In the genomic region with DNA sequence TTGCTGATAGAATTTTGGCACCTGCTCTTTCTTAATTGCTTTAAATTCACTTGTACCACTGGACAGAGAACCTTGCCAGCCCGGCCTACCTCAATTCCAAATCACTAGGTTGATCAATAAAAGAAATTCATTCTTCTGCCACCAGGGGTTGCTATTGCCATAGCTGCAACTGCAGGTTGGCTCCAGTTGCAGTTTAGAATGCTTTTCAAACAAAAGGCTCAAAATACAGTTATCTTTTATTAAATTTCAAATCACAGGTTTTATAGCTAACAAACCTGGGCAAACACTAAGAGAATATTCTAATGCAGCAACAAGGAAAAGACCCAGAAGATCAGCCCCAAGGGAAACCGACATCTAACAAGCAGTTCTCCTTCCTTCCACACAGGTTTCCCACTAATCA, we compare ENCODE assay signal across 9 mouse cellular contexts. TPM values are rescaled to one million over a fixed set of nuclear protein-coding genes. Genes with fewer than 3 reads are reported as not detected.
DNase-seq lines count a peak whose midpoint lies in the region; ATAC-seq and TF ChIP-seq lines count a peak whose summit lies in the region.
"Had no signal": no experiment of that assay in that cellular context is flagged by ENCODE, and none has a peak within 500 bp of the region (broad histone marks: within the 10 kb centered on the region; RNA-seq: fewer than 3 reads in every experiment).

No protein-coding gene starts in this region.

- WGBS in embryonic facial prominence, embryonic 10.5 days, result 57% methylated on average over 2 of the region's 2 CpGs
- WGBS in lung, embryonic 14.5 days, result 35% methylated on average over 2 of the region's 2 CpGs

- no peak overlapping the region for H3K27ac ChIP-seq in layer of hippocampus, adult 2 months
- H3K27ac ChIP-seq in MEL (ENCODE audit: control insufficient read depth, low read depth, low read length), result no peak overlapping the region
- H3K27ac ChIP-seq in embryonic facial prominence, embryonic 10.5 days (replicated peaks), result no peak overlapping the region
- H3K27ac ChIP-seq in lung, embryonic 14.5 days (ENCODE audit: low read depth), result no peak overlapping the region; the same call in 1 of the 2 replicates
- H3K27ac ChIP-seq: neural tube, embryonic 13.5 days had no signal

- H3K36me3 ChIP-seq in MEL (ENCODE audit: control insufficient read depth in 1 of 2, insufficient read depth in 2 of 2, low read length in 2 of 2), result peaks cover 2 to 14% of the 10 kb centered on the region in 2 experiments
- 0 out of 2 replicates have a peak, but pooled peaks cover 2% of the 10 kb centered on the region for H3K36me3 ChIP-seq in embryonic facial prominence, embryonic 10.5 days (replicated peaks)
- 0 out of 2 replicates have a peak, but pooled peaks cover 4% of the 10 kb centered on the region for H3K36me3 ChIP-seq in lung, embryonic 14.5 days (ENCODE audit: insufficient read depth)
- H3K36me3 ChIP-seq: neural tube, embryonic 13.5 days had no signal

- TF ChIP-seq EP300 in MEL (IDR thresholded peaks at IDR 0.05; ENCODE audit: low read depth in 1 of 2, low read length in 2 of 2), result no peak

- H3K79me2 ChIP-seq in MEL (ENCODE audit: control insufficient read depth, insufficient read depth, low read length, poor library complexity), result peaks cover 22% of the 10 kb centered on the region

- peak; percentile 92 for TF ChIP-seq CTCF in layer of hippocampus, adult 2 months (conservative IDR thresholded peaks at IDR 0.05)
- peak; percentile 76 to 97 (median 79) for TF ChIP-seq CTCF in MEL (IDR thresholded peaks at IDR 0.05 in 2 of 3, conservative IDR thresholded peaks at IDR 0.05 in 1 of 3; ENCODE audit: control insufficient read depth in 1 of 3, insufficient read depth in 1 of 3, low read depth in 2 of 3, low read length in 3 of 3, poor library complexity in 1 of 3, severe bottlenecking in 1 of 3)
- TF ChIP-seq CTCF in lung, embryonic 14.5 days (IDR thresholded peaks at IDR 0.05; ENCODE audit: low read depth), result peak; percentile 78

- DNase-seq in adrenal gland, adult 2 months, result peak; percentile 50
- no peak for DNase-seq in adrenal gland, adult 18-20 months (ENCODE audit: low spot score in 2 of 2)
- peak in 1 of 2 experiments; percentile 62 for DNase-seq in layer of hippocampus, adult 2 months (ENCODE audit: low spot score in 2 of 2)
- DNase-seq in layer of hippocampus, postnatal 36 days, result no peak
- DNase-seq in MEL (ENCODE audit: low read depth, low spot score), result peak; percentile 88
- DNase-seq in embryonic facial prominence, embryonic 10.5 days (ENCODE audit: low spot score), result peak; percentile 14
- peak; percentile 89 for DNase-seq in lung, embryonic 14.5 days

- peak; percentile 100 for TF ChIP-seq RAD21 in MEL (IDR thresholded peaks at IDR 0.05; ENCODE audit: low read depth, low read length)

- no peaks in the 10 kb centered on the region for H3K27me3 ChIP-seq in MEL (ENCODE audit: control insufficient read depth in 1 of 2, insufficient read depth in 2 of 2, low read length in 2 of 2)
- no peaks in the 10 kb centered on the region for H3K27me3 ChIP-seq in embryonic facial prominence, embryonic 10.5 days (replicated peaks; ENCODE audit: low read depth, poor library complexity, severe bottlenecking)
- H3K27me3 ChIP-seq in lung, embryonic 14.5 days (ENCODE audit: insufficient read depth, low read length), result no peaks in the 10 kb centered on the region
- H3K27me3 ChIP-seq: neural tube, embryonic 13.5 days had no signal

- ATAC-seq in lung, embryonic 14.5 days (ENCODE audit: insufficient read depth), result no peak
- no peak for ATAC-seq in granulocyte monocyte progenitor cell, adult 5-6 weeks (replicated peaks; ENCODE audit: poor library complexity, severe bottlenecking)

- no peak overlapping the region for H3K4me2 ChIP-seq in lung, embryonic 14.5 days
- H3K4me2 ChIP-seq: neural tube, embryonic 13.5 days had no signal

- no peak overlapping the region for H3K9ac ChIP-seq in MEL (ENCODE audit: control insufficient read depth, low read depth, low read length, poor library complexity, severe bottlenecking)
- H3K9ac ChIP-seq in lung, embryonic 14.5 days, result no peak overlapping the region
- H3K9ac ChIP-seq: neural tube, embryonic 13.5 days had no signal

- peaks cover 4 to 5% of the 10 kb centered on the region in 2 experiments; a peak in 3 of 4 replicates for H3K4me1 ChIP-seq in MEL (ENCODE audit: control insufficient read depth in 1 of 2, insufficient read depth in 2 of 2, low read length in 2 of 2)
- H3K4me1 ChIP-seq in embryonic facial prominence, embryonic 10.5 days, result peaks cover 14% of the 10 kb centered on the region
- H3K4me1 ChIP-seq in lung, embryonic 14.5 days (ENCODE audit: insufficient read depth), result no peaks in the 10 kb centered on the region; the same call in 1 of the 2 replicates

- no peaks in the 10 kb centered on the region for H3K9me3 ChIP-seq in MEL (replicated peaks; ENCODE audit: insufficient read depth, low read length)
- H3K9me3 ChIP-seq in embryonic facial prominence, embryonic 10.5 days, result no peaks in the 10 kb centered on the region
- H3K9me3 ChIP-seq in lung, embryonic 14.5 days (ENCODE audit: low read depth, low read length), result no peaks in the 10 kb centered on the region
- H3K9me3 ChIP-seq: neural tube, embryonic 13.5 days had no signal

- no peak overlapping the region for H3K4me3 ChIP-seq in layer of hippocampus, adult 2 months
- no peak overlapping the region for H3K4me3 ChIP-seq in MEL (ENCODE audit: control insufficient read depth in 1 of 2, insufficient read depth in 1 of 2, low read depth in 2 of 2, low read length in 2 of 2)
- no peak overlapping the region for H3K4me3 ChIP-seq in embryonic facial prominence, embryonic 10.5 days
- no peak overlapping the region for H3K4me3 ChIP-seq in lung, embryonic 14.5 days (ENCODE audit: low read depth, low read length)
- H3K4me3 ChIP-seq: neural tube, embryonic 13.5 days had no signal

- no peak for TF ChIP-seq POLR2A in MEL (IDR thresholded peaks at IDR 0.05; ENCODE audit: control insufficient read depth in 1 of 2, insufficient read depth in 1 of 2, low read depth in 1 of 2, low read length in 2 of 2, poor library complexity in 1 of 2)

RNA-seq across cellular contexts. Expression of gene Cct4, which starts 3.0 kb away (rescaled TPM):
- 100 to 1,000 TPM; 155 to 210 TPM for total RNA-seq in adrenal gland, adult 2 months (2021)
- 353 and 361 TPM in 2 replicates for polyA plus RNA-seq in adrenal gland, adult 2 months (2012; rRNA removed)
- 100 to 1,000 TPM; 218 to 285 TPM for total RNA-seq in adrenal gland, adult 18-20 months (2021)
- total RNA-seq in layer of hippocampus, adult 2 months (2021), result 100 to 1,000 TPM; 100 TPM
- 100 to 1,000 TPM; 118 to 121 TPM for total RNA-seq in layer of hippocampus, postnatal 36 days (2021)
- total RNA-seq in MEL (2012; rRNA removed), result 552 and 588 TPM in 2 replicates
- 100 to 1,000 TPM; 387 to 567 TPM for polyA plus RNA-seq in MEL (2012; ENCODE audit: insufficient read depth in 1 of 2, insufficient read length in 2 of 2, low read depth in 1 of 2, low replicate concordance in 2 of 2, missing spikeins in 1 of 2)
- 422 and 440 TPM in 2 replicates for polyA plus RNA-seq in embryonic facial prominence, embryonic 10.5 days (2016; fragmentation: Nextera tagmentation; extraction: Ambion mirVana)
- polyA plus RNA-seq in lung, embryonic 14.5 days (2014; fragmentation: Nextera tagmentation; extraction: Ambion mirVana), result 302 and 320 TPM in 2 replicates
- total RNA-seq in granulocyte monocyte progenitor cell, adult 5-6 weeks (2014; fragmentation: Nextera tagmentation), result 190 and 205 TPM in 2 replicates
- total RNA-seq in granulocyte monocyte progenitor cell, adult 5-6 weeks (2017), result 260 and 305 TPM in 2 replicates

RNA-seq across cellular contexts. Expression of gene Commd1, which starts 5.2 kb away (rescaled TPM):
- total RNA-seq in adrenal gland, adult 2 months (2021), result 100 to 1,000 TPM in 1 of 2 experiments, 10 to 100 TPM in 1; 86.6 to 112 TPM
- 3.9 and 4.2 TPM in 2 replicates for polyA plus RNA-seq in adrenal gland, adult 2 months (2012; rRNA removed)
- 100 to 1,000 TPM in 1 of 2 experiments, 10 to 100 TPM in 1; 93.8 to 103 TPM for total RNA-seq in adrenal gland, adult 18-20 months (2021)
- 10 to 100 TPM; 51.2 to 60.4 TPM for total RNA-seq in layer of hippocampus, adult 2 months (2021)
- total RNA-seq in layer of hippocampus, postnatal 36 days (2021), result 10 to 100 TPM; 52.6 to 64.1 TPM
- 113 and 128 TPM in 2 replicates for total RNA-seq in MEL (2012; rRNA removed)
- 100 to 1,000 TPM in 1 of 2 experiments, not detected in 1; 102 TPM for polyA plus RNA-seq in MEL (2012; ENCODE audit: insufficient read depth in 1 of 2, insufficient read length in 2 of 2, low read depth in 1 of 2, low replicate concordance in 2 of 2, missing spikeins in 1 of 2)
- polyA plus RNA-seq in embryonic facial prominence, embryonic 10.5 days (2016; fragmentation: Nextera tagmentation; extraction: Ambion mirVana), result 367 and 371 TPM in 2 replicates
- polyA plus RNA-seq in lung, embryonic 14.5 days (2014; fragmentation: Nextera tagmentation; extraction: Ambion mirVana), result 409 and 422 TPM in 2 replicates
- 95.6 and 97.6 TPM in 2 replicates for total RNA-seq in granulocyte monocyte progenitor cell, adult 5-6 weeks (2014; fragmentation: Nextera tagmentation)
- total RNA-seq in granulocyte monocyte progenitor cell, adult 5-6 weeks (2017), result 119 and 143 TPM in 2 replicates

RNA-seq across cellular contexts. Expression of gene Gm28048, which starts 5.5 kb away (rescaled TPM):
- total RNA-seq in adrenal gland, adult 2 months (2021), result 10 to 100 TPM; 39.3 to 39.4 TPM
- not detected in 2 replicates for polyA plus RNA-seq in adrenal gland, adult 2 months (2012; rRNA removed)
- total RNA-seq in adrenal gland, adult 18-20 months (2021), result 10 to 100 TPM; 23.9 to 39.5 TPM
- 10 to 100 TPM in 1 of 2 experiments, 1 to 10 TPM in 1; 9.3 to 11.1 TPM for total RNA-seq in layer of hippocampus, adult 2 months (2021)
- total RNA-seq in layer of hippocampus, postnatal 36 days (2021), result 10 to 100 TPM in 1 of 2 experiments, 1 to 10 TPM in 1; 9.2 to 11.3 TPM
- 11.8 and 15.0 TPM in 2 replicates for total RNA-seq in MEL (2012; rRNA removed)
- 1 to 10 TPM in 1 of 2 experiments, not detected in 1; 8.6 TPM for polyA plus RNA-seq in MEL (2012; ENCODE audit: insufficient read depth in 1 of 2, insufficient read length in 2 of 2, low read depth in 1 of 2, low replicate concordance in 2 of 2, missing spikeins in 1 of 2)
- 4.3 and 4.6 TPM in 2 replicates for polyA plus RNA-seq in embryonic facial prominence, embryonic 10.5 days (2016; fragmentation: Nextera tagmentation; extraction: Ambion mirVana)
- polyA plus RNA-seq in lung, embryonic 14.5 days (2014; fragmentation: Nextera tagmentation; extraction: Ambion mirVana), result 15.3 and 16.6 TPM in 2 replicates
- total RNA-seq in granulocyte monocyte progenitor cell, adult 5-6 weeks (2014; fragmentation: Nextera tagmentation), result 70.6 and 93.5 TPM in 2 replicates
- total RNA-seq in granulocyte monocyte progenitor cell, adult 5-6 weeks (2017), result 48.6 and 74.5 TPM in 2 replicates

RNA-seq across cellular contexts. Expression of gene Zrsr1, which starts 15.6 kb away (rescaled TPM):
- 10 to 100 TPM; 34.5 to 38.0 TPM for total RNA-seq in adrenal gland, adult 2 months (2021)
- polyA plus RNA-seq in adrenal gland, adult 2 months (2012; rRNA removed), result 8.9 and 9.6 TPM in 2 replicates
- total RNA-seq in adrenal gland, adult 18-20 months (2021), result 10 to 100 TPM; 36.6 to 46.3 TPM
- 10 to 100 TPM; 67.3 to 67.9 TPM for total RNA-seq in layer of hippocampus, adult 2 months (2021)
- 10 to 100 TPM; 62.7 to 63.7 TPM for total RNA-seq in layer of hippocampus, postnatal 36 days (2021)
- 10.4 and 11.3 TPM in 2 replicates for total RNA-seq in MEL (2012; rRNA removed)
- 10 to 100 TPM in 1 of 2 experiments, not detected in 1; 15.8 TPM for polyA plus RNA-seq in MEL (2012; ENCODE audit: insufficient read depth in 1 of 2, insufficient read length in 2 of 2, low read depth in 1 of 2, low replicate concordance in 2 of 2, missing spikeins in 1 of 2)
- polyA plus RNA-seq in embryonic facial prominence, embryonic 10.5 days (2016; fragmentation: Nextera tagmentation; extraction: Ambion mirVana), result 2.4 TPM in 2 replicates
- polyA plus RNA-seq in lung, embryonic 14.5 days (2014; fragmentation: Nextera tagmentation; extraction: Ambion mirVana), result 2.8 and 3.3 TPM in 2 replicates
- 3.2 and 4.1 TPM in 2 replicates for total RNA-seq in granulocyte monocyte progenitor cell, adult 5-6 weeks (2014; fragmentation: Nextera tagmentation)
- total RNA-seq in granulocyte monocyte progenitor cell, adult 5-6 weeks (2017), result 4.5 and 9.3 TPM in 2 replicates

RNA-seq across cellular contexts. Expression of gene Fam161a, which starts 20.0 kb away (rescaled TPM):
- 10 to 100 TPM; 18.3 to 30.5 TPM for total RNA-seq in adrenal gland, adult 2 months (2021)
- polyA plus RNA-seq in adrenal gland, adult 2 months (2012; rRNA removed), result 0.54 and 0.91 TPM in 2 replicates
- 10 to 100 TPM; 30.2 to 46.8 TPM for total RNA-seq in adrenal gland, adult 18-20 months (2021)
- 1 to 10 TPM; 4.6 to 5.2 TPM for total RNA-seq in layer of hippocampus, adult 2 months (2021)
- 1 to 10 TPM; 3.4 to 5.6 TPM for total RNA-seq in layer of hippocampus, postnatal 36 days (2021)
- 0.27 and 0.65 TPM in 2 replicates for total RNA-seq in MEL (2012; rRNA removed)
- 1 to 10 TPM in 1 of 2 experiments, not detected in 1; 1.0 TPM for polyA plus RNA-seq in MEL (2012; ENCODE audit: insufficient read depth in 1 of 2, insufficient read length in 2 of 2, low read depth in 1 of 2, low replicate concordance in 2 of 2, missing spikeins in 1 of 2)
- polyA plus RNA-seq in embryonic facial prominence, embryonic 10.5 days (2016; fragmentation: Nextera tagmentation; extraction: Ambion mirVana), result 2.8 and 2.9 TPM in 2 replicates
- 3.8 and 4.0 TPM in 2 replicates for polyA plus RNA-seq in lung, embryonic 14.5 days (2014; fragmentation: Nextera tagmentation; extraction: Ambion mirVana)
- total RNA-seq in granulocyte monocyte progenitor cell, adult 5-6 weeks (2014; fragmentation: Nextera tagmentation), result 2.4 and 3.6 TPM in 2 replicates
- total RNA-seq in granulocyte monocyte progenitor cell, adult 5-6 weeks (2017), result 1.3 and 1.7 TPM in 2 replicates

Comparison
In these comparisons a context has a peak if more than half of its experiments do, and no peak if none do; other contexts are left out.
1. DNase-seq: peak in adrenal gland, adult 2 months (single experiment), MEL (single experiment), embryonic facial prominence, embryonic 10.5 days (single experiment) and lung, embryonic 14.5 days (single experiment); none in adrenal gland, adult 18-20 months (0 of 2) and layer of hippocampus, postnatal 36 days (0 of 2).
2. Peak in every context shown above with its lines, with median percentiles within 50 percentile points of each other: CTCF ChIP-seq.